Mouse (Mus musculus) hindbrain, embryonic 12.5 days (tissue): ENCODE data around the gene Hes5. TPM values are rescaled to one million over a fixed set of nuclear protein-coding genes. Genes with fewer than 3 reads are reported as not detected.

Experiments used
- ATAC-seq: fragments of 200-750 bp; cut with Nextera tagmentation; 2 replicates; pipeline ENCODE4 v1.8.0; 2017; ENCODE audit warnings: moderate TSS enrichment; ENCODE audit not compliant: low FRiP score
- H3K27ac ChIP-seq: fragments of 300-500 bp; sonication (generic); 2 replicates; pipeline ENCODE4 v1.5.1; 2016; ENCODE audit warnings: mild to moderate bottlenecking
- H3K27me3 ChIP-seq: fragments of 300-500 bp; sonication (generic); 2 replicates; pipeline ENCODE4 v1.6.1; 2016; ENCODE audit warnings: mild to moderate bottlenecking
- H3K36me3 ChIP-seq: fragments of 300-500 bp; sonication (generic); 2 replicates; pipeline ENCODE4 v1.6.1; 2016; ENCODE audit warnings: mild to moderate bottlenecking
- H3K4me1 ChIP-seq: fragments of 300-500 bp; sonication (generic); 2 replicates; pipeline ENCODE4 v1.6.1; 2016
- H3K4me2 ChIP-seq: fragments of 300-500 bp; sonication (generic); replicated peaks from 2 replicates; pipeline ENCODE4 v1.6.1; 2016; ENCODE audit warnings: mild to moderate bottlenecking
- H3K4me3 ChIP-seq: fragments of 300-500 bp; sonication (generic); 2 replicates; pipeline ENCODE4 v1.5.1; 2016; ENCODE audit warnings: mild to moderate bottlenecking
- H3K9ac ChIP-seq: fragments of 300-500 bp; sonication (generic); 2 replicates; pipeline ENCODE4 v1.6.1; 2016; ENCODE audit warnings: mild to moderate bottlenecking, moderate library complexity
- H3K9me3 ChIP-seq: fragments of 300-500 bp; sonication (generic); replicated peaks from 2 replicates; pipeline ENCODE4 v1.6.1; 2016; ENCODE audit warnings: mild to moderate bottlenecking
- WGBS: fragments of 180-500 bp; shearing (Covaris S2); methylation state at CpG from one replicate; pipeline ENCODE4 v1.1.7; 2016; 5-methylcytosine and 5-hydroxymethylcytosine counted together
- polyA plus RNA-seq: library from polyadenylated mRNA; unstranded; fragments of >200 nt; fragmentation: Nextera tagmentation; extraction: Ambion mirVana; gene quantifications from 2 replicates; pipeline ENCODE4 v1.2.1, GENCODE M21; 2016

The Hes5 gene
- polyA plus RNA-seq, 1 experiment from 2014 or later: 329 TPM

DNA sequence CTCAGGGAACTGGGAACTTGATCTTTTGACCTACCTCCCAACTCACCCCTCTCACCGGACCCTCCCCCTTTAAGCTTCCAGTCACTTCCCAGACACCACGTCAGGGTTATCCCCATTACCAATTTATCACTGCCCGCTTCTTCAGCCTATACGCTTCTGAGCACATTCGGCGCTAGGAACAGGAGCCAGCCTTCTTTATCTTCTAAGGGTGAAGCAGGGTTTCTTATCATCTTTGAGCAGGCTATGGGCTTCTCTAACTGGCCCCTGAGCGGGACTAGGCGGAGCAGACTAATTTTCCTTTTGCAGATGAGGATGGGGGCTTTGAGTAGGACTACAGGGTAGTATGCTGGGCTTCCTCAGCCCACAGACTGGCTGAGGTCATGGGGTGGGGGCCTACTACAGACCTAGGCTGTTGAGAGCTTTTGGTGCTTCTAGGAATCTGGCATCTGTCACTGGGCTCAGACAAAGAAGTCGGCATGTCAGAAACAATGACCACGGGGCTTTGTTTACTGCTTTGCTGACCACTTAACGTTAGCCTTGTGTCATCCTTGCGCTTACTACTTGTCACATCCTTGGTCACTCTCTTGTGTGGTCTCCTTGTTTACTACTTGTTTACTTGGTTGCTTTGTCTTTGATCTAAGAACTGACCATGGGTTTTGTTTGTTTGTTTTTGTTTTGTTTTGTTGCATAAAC lies 32.2 kb upstream of the Hes5 start, which contains the start of gene Tnfrsf14:
Tnfrsf14 (minus strand) TSS at position 169 of the 693 bp plus-strand sequence.
- ATAC-seq: no peak
- no peaks in the 10 kb centered on the region for H3K36me3 ChIP-seq
- peaks cover 8% of the 10 kb centered on the region; the same call in 1 of the 2 replicates for H3K4me1 ChIP-seq
- H3K4me2 ChIP-seq: no peak within 1 kb of the TSS
- 45% methylated on average over 12 of the region's 12 CpGs for WGBS
- H3K9ac ChIP-seq: no peak within 1 kb of the TSS
- no peak within 1 kb of the TSS for H3K4me3 ChIP-seq
- peak within 1 kb of the TSS; percentile 35; the same call in 1 of the 2 replicates for H3K27ac ChIP-seq
- H3K27me3 ChIP-seq: no peaks in the 10 kb centered on the region
- H3K9me3 ChIP-seq: no peaks in the 10 kb centered on the region

GRCm38 (mm10) chr4:154929088-154929660 lies 31.5 kb upstream of the Hes5 start:
- Histone ChIP-seq H3K4me3 (no peak overlapping the region), H3K4me2 (no peak overlapping the region), H3K4me1 (peaks cover 8% of the 10 kb centered on the region; the same call in 1 of the 2 replicates), H3K36me3 (no peaks in the 10 kb centered on the region), H3K27me3 (no peaks in the 10 kb centered on the region), H3K9me3 (no peaks in the 10 kb centered on the region), H3K9ac (no peak overlapping the region), H3K27ac (no peak overlapping the region)
- WGBS: 73% methylated on average over 12 of the region's 12 CpGs
- no peak for ATAC-seq

DNA sequence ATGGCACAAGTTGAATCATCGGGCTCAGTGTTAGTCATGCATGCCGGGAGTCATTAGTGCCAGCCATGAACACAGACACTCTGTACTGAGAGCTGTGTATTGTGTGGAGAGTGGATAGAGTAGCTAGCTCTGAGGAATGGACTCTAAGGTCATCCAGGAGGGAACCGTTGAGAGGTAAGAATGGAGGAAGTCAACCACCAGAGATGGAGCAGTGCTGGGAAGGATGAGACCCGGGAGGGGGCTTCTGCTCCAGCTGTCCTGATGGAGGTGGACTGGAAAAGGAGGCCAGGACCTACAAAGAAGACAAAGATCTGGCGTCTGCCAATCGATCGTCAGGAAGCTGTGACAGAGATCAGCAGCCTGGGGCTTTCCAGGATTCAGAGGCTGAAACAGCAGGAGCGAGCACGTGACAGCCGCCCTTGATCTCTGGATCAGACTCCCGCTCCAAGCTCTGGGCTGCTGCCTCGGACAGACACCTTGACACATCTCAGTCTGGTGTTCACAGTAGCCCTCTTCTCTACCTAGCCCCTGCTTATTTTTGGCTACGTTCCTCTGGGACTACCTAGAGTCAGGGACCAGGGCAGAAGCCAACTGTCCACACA lies 27.3 kb upstream of the Hes5 start:
- Histone ChIP-seq H3K4me1 (peaks cover 6% of the 10 kb centered on the region; the same call in 1 of the 2 replicates), H3K4me2 (no peak overlapping the region), H3K9me3 (no peaks in the 10 kb centered on the region), H3K36me3 (no peaks in the 10 kb centered on the region), H3K9ac (no peak overlapping the region), H3K27me3 (no peaks in the 10 kb centered on the region), H3K4me3 (no peak overlapping the region), H3K27ac (no peak overlapping the region)
- WGBS: 55% methylated on average over 13 of the region's 13 CpGs
- no peak for ATAC-seq

DNA sequence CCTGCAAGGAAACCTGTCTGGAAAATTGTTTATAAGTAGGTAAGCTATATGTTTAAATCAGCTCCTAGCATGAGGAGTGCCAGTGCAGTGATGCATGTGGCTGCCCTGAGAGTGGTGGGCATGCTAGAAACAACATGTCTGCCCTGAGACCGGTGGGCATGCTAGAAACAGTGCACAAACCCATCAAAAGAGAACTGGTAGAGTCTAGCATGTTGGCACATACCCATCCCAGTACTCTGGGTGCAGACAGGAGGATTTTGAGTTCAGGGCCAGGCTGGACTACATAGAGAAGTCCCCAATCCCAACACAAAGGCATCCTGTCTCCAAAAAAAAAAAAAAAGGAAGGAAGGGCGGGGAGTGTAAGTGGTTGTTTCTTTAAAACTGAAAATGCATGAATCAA lies 25.9 kb upstream of the Hes5 start:
- Histone ChIP-seq H3K4me2 (no peak overlapping the region), H3K9ac (no peak overlapping the region), H3K36me3 (no peaks in the 10 kb centered on the region), H3K4me1 (no peaks in the 10 kb centered on the region), H3K27ac (no peak overlapping the region), H3K4me3 (no peak overlapping the region), H3K27me3 (no peaks in the 10 kb centered on the region), H3K9me3 (no peaks in the 10 kb centered on the region)
- no peak for ATAC-seq
- WGBS: 88% methylated on average over 2 of the region's 2 CpGs

- H3K27ac ChIP-seq: no peak overlapping the region
- no peak overlapping the region for H3K4me3 ChIP-seq
- no peaks in the 10 kb centered on the region for H3K9me3 ChIP-seq
- no peaks in the 10 kb centered on the region for H3K27me3 ChIP-seq
- no peak overlapping the region for H3K4me2 ChIP-seq
- WGBS: 84% methylated on average over 7 of the region's 7 CpGs
- no peak for ATAC-seq
- no peak overlapping the region for H3K9ac ChIP-seq
- no peaks in the 10 kb centered on the region for H3K4me1 ChIP-seq
- H3K36me3 ChIP-seq: no peaks in the 10 kb centered on the region
Measured at GRCm38 (mm10) chr4:154935788-154936187, 24.9 kb upstream of the Hes5 start.

DNA sequence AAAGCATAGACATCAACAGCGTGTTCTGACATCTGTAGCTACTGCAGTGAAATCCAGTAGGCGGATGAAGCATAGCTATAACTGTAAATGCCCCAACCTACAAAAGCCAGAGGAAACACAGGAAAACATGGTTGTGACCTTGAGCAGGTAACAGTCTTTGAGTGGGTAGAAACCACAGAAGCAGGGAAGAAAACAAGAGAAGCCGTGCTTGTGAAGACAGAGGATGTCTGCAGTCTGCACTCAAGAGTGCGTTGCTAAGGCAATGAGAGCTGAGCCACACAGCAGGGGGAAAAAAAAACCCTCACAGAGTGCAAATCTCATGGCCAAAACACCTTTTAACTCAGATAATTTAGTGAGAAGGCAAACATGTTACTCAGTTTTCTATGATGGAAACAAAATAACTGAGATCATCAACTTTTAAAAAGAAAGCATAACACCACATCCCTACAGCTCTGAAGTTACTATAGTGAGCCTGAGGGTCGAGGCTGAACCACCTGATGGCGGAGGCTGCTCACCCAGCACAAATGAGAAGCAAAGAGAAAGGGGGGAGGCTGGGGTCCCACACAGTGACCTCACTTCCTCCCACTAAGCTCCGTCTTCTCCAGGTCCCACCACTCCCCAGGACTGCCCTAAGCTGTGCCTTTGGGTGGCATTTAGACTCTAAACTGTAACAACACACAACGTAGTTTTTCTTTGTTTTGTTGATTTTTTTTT lies 24.0 kb upstream of the Hes5 start:
- 48% methylated on average over 8 of the region's 8 CpGs for WGBS
- no peaks in the 10 kb centered on the region for H3K27me3 ChIP-seq

DNA sequence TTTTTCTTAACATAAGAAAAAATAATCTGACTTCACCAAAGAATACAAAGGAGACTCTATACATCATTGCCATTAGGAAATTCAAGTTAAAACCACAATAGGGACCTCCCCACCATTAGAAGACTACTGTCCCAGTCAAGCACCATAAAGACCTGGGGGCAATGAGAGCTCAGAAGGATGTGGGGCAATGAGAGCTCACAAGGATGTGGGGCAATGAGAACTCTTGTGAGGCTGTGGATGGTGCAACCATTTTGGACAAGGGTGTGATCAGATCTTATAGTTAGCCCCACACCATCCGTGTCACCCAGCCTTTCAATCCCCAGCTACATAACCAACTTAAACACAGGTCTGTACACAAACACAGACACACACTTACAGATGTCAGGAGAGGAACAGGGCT lies 23.0 kb upstream of the Hes5 start:
- Histone ChIP-seq H3K9ac (no peak overlapping the region), H3K9me3 (no peaks in the 10 kb centered on the region), H3K4me1 (no peaks in the 10 kb centered on the region), H3K4me3 (no peak overlapping the region), H3K27me3 (no peaks in the 10 kb centered on the region), H3K4me2 (no peak overlapping the region), H3K36me3 (no peaks in the 10 kb centered on the region), H3K27ac (no peak overlapping the region)
- ATAC-seq: no peak
- WGBS: 94% methylated on average over 1 of the region's 1 CpGs

More for the DNA sequence above, 24.0 kb upstream of the Hes5 start:
- no peak overlapping the region for H3K4me2 ChIP-seq
- ATAC-seq: no peak
- H3K4me1 ChIP-seq: no peaks in the 10 kb centered on the region
- H3K9ac ChIP-seq: no peak overlapping the region
- H3K4me3 ChIP-seq: no peak overlapping the region
- no peaks in the 10 kb centered on the region for H3K36me3 ChIP-seq
- no peak overlapping the region for H3K27ac ChIP-seq
- no peaks in the 10 kb centered on the region for H3K9me3 ChIP-seq

GRCm38 (mm10) chr4:154940156-154940555 lies 20.6 kb upstream of the Hes5 start:
- H3K36me3 ChIP-seq: no peaks in the 10 kb centered on the region
- no peak overlapping the region for H3K4me3 ChIP-seq
- no peak overlapping the region for H3K9ac ChIP-seq
- H3K4me2 ChIP-seq: no peak overlapping the region
- 93% methylated on average over 2 of the region's 2 CpGs for WGBS
- H3K27me3 ChIP-seq: no peaks in the 10 kb centered on the region
- peaks cover 6% of the 10 kb centered on the region for H3K4me1 ChIP-seq
- H3K9me3 ChIP-seq: no peaks in the 10 kb centered on the region
- H3K27ac ChIP-seq: no peak overlapping the region
- no peak for ATAC-seq

- Histone ChIP-seq H3K27ac (no peak overlapping the region), H3K9me3 (no peaks in the 10 kb centered on the region), H3K36me3 (no peaks in the 10 kb centered on the region), H3K4me2 (no peak overlapping the region), H3K4me3 (no peak overlapping the region), H3K27me3 (no peaks in the 10 kb centered on the region), H3K9ac (no peak overlapping the region), H3K4me1 (peaks cover 21% of the 10 kb centered on the region)
- 87% methylated on average over 5 of the region's 5 CpGs for whole genome bisulfite sequencing
- ATAC-seq: no peak
Measured at GRCm38 (mm10) chr4:154941831-154942230, 18.9 kb upstream of the Hes5 start.

DNA sequence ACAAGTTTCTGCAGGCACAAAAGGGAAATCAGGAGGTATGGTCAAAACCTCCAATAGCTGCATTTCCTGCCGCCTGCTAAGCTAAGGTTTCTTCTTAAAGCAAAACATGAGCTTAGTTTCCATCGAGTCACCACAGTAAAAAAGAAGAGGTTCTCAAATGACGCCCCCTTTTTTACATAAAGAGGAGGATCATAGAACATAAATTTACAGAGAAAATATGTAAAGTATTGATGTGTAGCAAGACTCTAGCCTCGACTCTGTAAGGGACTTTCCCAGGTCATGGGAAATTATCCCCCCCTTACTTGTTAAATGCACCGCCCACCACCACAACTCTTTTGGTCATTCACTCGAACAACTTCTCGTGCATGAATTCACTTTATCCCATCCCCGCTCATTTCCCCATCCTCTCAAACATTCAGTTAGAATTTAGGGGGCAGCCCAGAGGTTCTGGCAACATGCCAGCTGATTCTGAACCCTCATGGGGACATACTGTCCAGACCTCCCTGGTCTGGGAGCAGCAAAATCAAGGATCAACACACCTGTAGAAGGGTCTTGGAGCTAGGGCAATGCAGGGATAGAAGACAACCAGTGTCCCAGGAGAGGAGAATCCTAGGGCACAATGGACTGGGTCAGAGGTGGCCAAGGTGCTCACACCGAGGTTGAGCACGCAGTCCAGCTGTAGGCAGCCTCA lies 17.9 kb upstream of the Hes5 start:
- Histone ChIP-seq H3K27me3 (no peaks in the 10 kb centered on the region), H3K4me1 (peaks cover 26% of the 10 kb centered on the region), H3K27ac (no peak overlapping the region), H3K36me3 (no peaks in the 10 kb centered on the region), H3K4me3 (no peak overlapping the region), H3K9me3 (no peaks in the 10 kb centered on the region), H3K4me2 (no peak overlapping the region), H3K9ac (no peak overlapping the region)
- no peak for ATAC-seq
- WGBS: 89% methylated on average over 10 of the region's 10 CpGs

GRCm38 (mm10) chr4:154943323-154944039 lies 17.2 kb upstream of the Hes5 start:
- no peak overlapping the region for H3K4me3 ChIP-seq
- H3K9ac ChIP-seq: no peak overlapping the region
- H3K27ac ChIP-seq: no peak overlapping the region
- 91% methylated on average over 6 of the region's 6 CpGs for WGBS
- H3K4me1 ChIP-seq: peaks cover 30% of the 10 kb centered on the region
- no peak for ATAC-seq
- H3K4me2 ChIP-seq: no peak overlapping the region
- peaks cover 5% of the 10 kb centered on the region for H3K27me3 ChIP-seq
- H3K9me3 ChIP-seq: no peaks in the 10 kb centered on the region
- H3K36me3 ChIP-seq: no peaks in the 10 kb centered on the region
